Mouse (Mus musculus): ENCODE measurements around the gene Gm20388. TPM values are rescaled to one million over a fixed set of nuclear protein-coding genes. Genes with fewer than 3 reads are reported as not detected.

Gm20388 gene
- total RNA-seq, 2 experiments from 2014 or later, result 2.4 to 2.6 TPM

GRCm38 (mm10) chr8:121931571-121931970 lies 2020.9 kb downstream of the Gm20388 start:
- no peak overlapping the region for H3K4me3 ChIP-seq
- DNase-seq (ENCODE audit: extremely low spot score in 1 of 2, low spot score in 2 of 2), result no peak
- no peak for TF ChIP-seq CTCF (IDR thresholded peaks at IDR 0.05)

GRCm38 (mm10) chr8:121932026-121932667 lies 2021.5 kb downstream of the Gm20388 start:
- intact Hi-C loops (cut with DNase I), result loop anchor here (2.0 kb wide), 1 partner anchor 81 kb away; no protein-coding TSS in a partner anchor
- Histone ChIP-seq H3K27ac (no peak overlapping the region), H3K4me3 (no peak overlapping the region)
- no peak for DNase-seq (ENCODE audit: extremely low spot score in 1 of 2, low spot score in 2 of 2)
- TF ChIP-seq CTCF (IDR thresholded peaks at IDR 0.05), result no peak

More at GRCm38 (mm10) chr8:121931571-121931970, 2020.9 kb downstream of the Gm20388 start:
- intact Hi-C loops (cut with DNase I), result no loop called here
- H3K27ac ChIP-seq, result no peak overlapping the region

- no peak overlapping the region for H3K4me3 ChIP-seq
- no peak for DNase-seq (ENCODE audit: extremely low spot score in 1 of 2, low spot score in 2 of 2)
- intact Hi-C loops (cut with DNase I), result loop anchor here (2.0 kb wide), 1 partner anchor 82 kb away; no protein-coding TSS in a partner anchor
- no peak overlapping the region for H3K27ac ChIP-seq
- TF ChIP-seq CTCF (IDR thresholded peaks at IDR 0.05), result peak; percentile 36
Measured at GRCm38 (mm10) chr8:121932668-121933520, 2022.3 kb downstream of the Gm20388 start.

- DNase-seq (ENCODE audit: extremely low spot score in 1 of 2, low spot score in 2 of 2), result no peak
- peak overlapping the region; percentile 45; the same call in 1 of the 2 replicates for H3K27ac ChIP-seq
- intact Hi-C loops (cut with DNase I), result no loop called here
- H3K4me3 ChIP-seq, result no peak overlapping the region
- peak; percentile 59 for TF ChIP-seq CTCF (IDR thresholded peaks at IDR 0.05)
Measured at GRCm38 (mm10) chr8:121934506-121934905, 2023.9 kb downstream of the Gm20388 start.

- no peak for DNase-seq (ENCODE audit: extremely low spot score in 1 of 2, low spot score in 2 of 2)
- H3K27ac ChIP-seq, result peak overlapping the region; percentile 45; the same call in 1 of the 2 replicates
- no peak for TF ChIP-seq CTCF (IDR thresholded peaks at IDR 0.05)
- H3K4me3 ChIP-seq, result no peak overlapping the region
- intact Hi-C loops (cut with DNase I), result no loop called here
Measured at GRCm38 (mm10) chr8:121934923-121935322, 2024.3 kb downstream of the Gm20388 start.

GRCm38 (mm10) chr8:121935341-121936294 lies 2025.0 kb downstream of the Gm20388 start:
- DNase-seq (ENCODE audit: extremely low spot score in 1 of 2, low spot score in 2 of 2), result peak; percentile 39 to 68
- Histone ChIP-seq H3K27ac (peak overlapping the region; percentile 47), H3K4me3 (no peak overlapping the region)
- intact Hi-C loops (cut with DNase I), result no loop called here
- peak; percentile 46 for TF ChIP-seq CTCF (IDR thresholded peaks at IDR 0.05)

GRCm38 (mm10) chr8:121936391-121936790 lies 2025.8 kb downstream of the Gm20388 start:
- TF ChIP-seq CTCF (IDR thresholded peaks at IDR 0.05), result no peak
- no peak overlapping the region for H3K4me3 ChIP-seq
- no peak for DNase-seq (ENCODE audit: extremely low spot score in 1 of 2, low spot score in 2 of 2)
- no peak overlapping the region for H3K27ac ChIP-seq
- intact Hi-C loops (cut with DNase I), result no loop called here

GRCm38 (mm10) chr8:121938732-121939131 lies 2028.1 kb downstream of the Gm20388 start:
- intact Hi-C loops (cut with DNase I), result no loop called here
- TF ChIP-seq CTCF (IDR thresholded peaks at IDR 0.05), result no peak
- no peak overlapping the region for H3K4me3 ChIP-seq
- H3K27ac ChIP-seq, result no peak overlapping the region
- DNase-seq (ENCODE audit: extremely low spot score in 1 of 2, low spot score in 2 of 2), result no peak

- no peak for DNase-seq (ENCODE audit: extremely low spot score in 1 of 2, low spot score in 2 of 2)
- no peak for TF ChIP-seq CTCF (IDR thresholded peaks at IDR 0.05)
- Histone ChIP-seq H3K27ac (no peak overlapping the region), H3K4me3 (no peak overlapping the region)
- intact Hi-C loops (cut with DNase I), result no loop called here
Measured at GRCm38 (mm10) chr8:121943057-121943540, 2032.5 kb downstream of the Gm20388 start.

GRCm38 (mm10) chr8:121943716-121944115 lies 2033.1 kb downstream of the Gm20388 start:
- no peak overlapping the region for H3K4me3 ChIP-seq
- H3K27ac ChIP-seq, result no peak overlapping the region
- no peak for DNase-seq (ENCODE audit: extremely low spot score in 1 of 2, low spot score in 2 of 2)
- intact Hi-C loops (cut with DNase I), result no loop called here
- no peak for TF ChIP-seq CTCF (IDR thresholded peaks at IDR 0.05)

GRCm38 (mm10) chr8:121944831-121945230 lies 2034.2 kb downstream of the Gm20388 start, which contains the start of gene Car5a:
Gene Car5a, minus strand, starts transcription at chr8:121944904.
- no peak for TF ChIP-seq CTCF (IDR thresholded peaks at IDR 0.05)
- intact Hi-C loops (cut with DNase I), result no loop called here
- no peak within 1 kb of the TSS for H3K4me3 ChIP-seq
- H3K27ac ChIP-seq, result no peak within 1 kb of the TSS
- no peak for DNase-seq (ENCODE audit: extremely low spot score in 1 of 2, low spot score in 2 of 2)
